Mouse (Mus musculus): ENCODE data around the gene Hist2h2ab. TPM values are rescaled to one million over a fixed set of nuclear protein-coding genes. Genes with fewer than 3 reads are reported as not detected.

Gene Hist2h2ab
- polyA plus RNA-seq, 1 experiment, result not detected

Other genes with a start within 250 kb of the Hist2h2ab start
- 8.8 and 13.9 TPM in 2 replicates for gene Plekho1, start 223.9 kb upstream of the Hist2h2ab start, polyA plus RNA-seq (2012; ENCODE audit: insufficient read depth, insufficient read length, missing spikeins)
- 16.6 and 23.7 TPM in 2 replicates for gene Vps45, start 161.4 kb upstream of the Hist2h2ab start, polyA plus RNA-seq (2012; ENCODE audit: insufficient read depth, insufficient read length, missing spikeins)
- gene Otud7b, start 115.3 kb upstream of the Hist2h2ab start, polyA plus RNA-seq (2012; ENCODE audit: insufficient read depth, insufficient read length, missing spikeins), result 6.9 and 8.3 TPM in 2 replicates
- gene Mtmr11, start 57.9 kb upstream of the Hist2h2ab start, polyA plus RNA-seq (2012; ENCODE audit: insufficient read depth, insufficient read length, missing spikeins), result 2.8 and 2.9 TPM in 2 replicates
- gene Sf3b4, start 47.5 kb upstream of the Hist2h2ab start, polyA plus RNA-seq (2012; ENCODE audit: insufficient read depth, insufficient read length, missing spikeins), result 11.4 and 13.6 TPM in 2 replicates
- gene Sv2a, start 38.7 kb upstream of the Hist2h2ab start, polyA plus RNA-seq (2012; ENCODE audit: insufficient read depth, insufficient read length, missing spikeins), result not detected in 2 replicates
- gene Bola1, start 156 bp upstream of the Hist2h2ab start, polyA plus RNA-seq (2012; ENCODE audit: insufficient read depth, insufficient read length, missing spikeins), result 36.7 and 42.5 TPM in 2 replicates
- gene Hist2h2ac, start 1.0 kb downstream of the Hist2h2ab start, polyA plus RNA-seq (2012; ENCODE audit: insufficient read depth, insufficient read length, missing spikeins), result not detected in 2 replicates
- 13.2 and 16.0 TPM in 2 replicates for gene Hist2h2be, start 1.3 kb downstream of the Hist2h2ab start, polyA plus RNA-seq (2012; ENCODE audit: insufficient read depth, insufficient read length, missing spikeins)
- 3.3 and 5.7 TPM in 2 replicates for gene Hist2h3c2, start 19.3 kb downstream of the Hist2h2ab start, polyA plus RNA-seq (2012; ENCODE audit: insufficient read depth, insufficient read length, missing spikeins)
- gene Hist2h2aa2, start 20.4 kb downstream of the Hist2h2ab start, polyA plus RNA-seq (2012; ENCODE audit: insufficient read depth, insufficient read length, missing spikeins), result 115 and 122 TPM in 2 replicates
- gene Hist2h2aa1, start 25.6 kb downstream of the Hist2h2ab start, polyA plus RNA-seq (2012; ENCODE audit: insufficient read depth, insufficient read length, missing spikeins), result not detected in 2 replicates
- not detected in 2 replicates for gene Hist2h3c1, start 26.8 kb downstream of the Hist2h2ab start, polyA plus RNA-seq (2012; ENCODE audit: insufficient read depth, insufficient read length, missing spikeins)
- gene Hist2h4, start 43.4 kb downstream of the Hist2h2ab start, polyA plus RNA-seq (2012; ENCODE audit: insufficient read depth, insufficient read length, missing spikeins), result 0.83 and 1.6 TPM in 2 replicates
- gene Hist2h3b, start 48.8 kb downstream of the Hist2h2ab start, polyA plus RNA-seq (2012; ENCODE audit: insufficient read depth, insufficient read length, missing spikeins), result not detected in 2 replicates
- gene Hist2h2bb, start 49.9 kb downstream of the Hist2h2ab start, polyA plus RNA-seq (2012; ENCODE audit: insufficient read depth, insufficient read length, missing spikeins), result not detected in 2 replicates
- 1.3 and 2.1 TPM in 2 replicates for gene Fcgr1, start 74.1 kb downstream of the Hist2h2ab start, polyA plus RNA-seq (2012; ENCODE audit: insufficient read depth, insufficient read length, missing spikeins)
- not detected in 2 replicates for gene BC107364, start 232.4 kb downstream of the Hist2h2ab start, polyA plus RNA-seq (2012; ENCODE audit: insufficient read depth, insufficient read length, missing spikeins)